Mouse (Mus musculus) erythroblast, embryonic 14.5 days (primary cell): ENCODE measurements around the gene Olfr1382.

Source experiments
- GATA1 ChIP-seq: IDR thresholded peaks from 2 replicates; pipeline ENCODE4 v1.6.1; 2012; ENCODE audit warnings: low read length, inconsistent platforms, mixed read lengths
- TAL1 ChIP-seq: IDR thresholded peaks from 3 replicates; pipeline ENCODE4 v1.6.1; 2012; ENCODE audit warnings: low read length, inconsistent platforms, mixed read lengths

- TF ChIP-seq TAL1: no peak
- no peak for TF ChIP-seq GATA1
Measured at GRCm38 (mm10) chr11:49527947-49528346, at the start of gene Olfr1382.
